19 mouse cellular contexts compared by ENCODE assay signal in the genomic region with DNA sequence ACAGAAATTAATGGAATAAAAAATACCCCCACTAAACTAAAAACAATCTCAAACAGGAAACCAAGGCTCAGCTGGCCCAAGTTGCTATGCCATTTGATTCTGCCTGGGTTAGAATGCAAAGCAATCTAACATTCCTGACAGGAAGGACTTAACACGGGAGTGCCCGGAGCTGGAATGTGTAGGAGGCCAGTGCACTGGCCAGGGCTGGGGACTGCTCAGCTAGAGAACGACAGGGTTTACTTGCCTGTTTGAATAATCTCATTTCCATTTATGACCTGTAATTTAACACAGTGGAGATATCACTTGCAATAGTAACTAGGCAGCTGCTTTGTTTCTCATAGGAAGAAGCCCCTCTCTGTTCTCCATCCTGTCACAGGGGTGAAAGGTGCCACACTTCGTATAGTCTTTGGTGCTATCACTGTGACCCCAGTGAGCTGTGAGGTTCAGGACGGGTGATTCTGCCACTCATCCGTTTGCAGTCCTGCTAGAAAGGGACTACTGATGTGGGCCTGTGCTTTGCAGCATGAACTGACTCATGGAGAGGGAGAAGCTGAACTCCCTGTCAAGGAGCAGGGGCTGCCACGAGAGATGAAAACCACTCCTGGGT. TPM values are rescaled to one million over a fixed set of nuclear protein-coding genes. Genes with fewer than 3 reads are reported as not detected.
DNase-seq lines count a peak whose midpoint lies in the region; ATAC-seq and TF ChIP-seq lines count a peak whose summit lies in the region.
"Had no signal": no experiment of that assay in that cellular context is flagged by ENCODE, and none has a peak within 500 bp of the region (broad histone marks: within the 10 kb centered on the region; RNA-seq: fewer than 3 reads in every experiment).

No protein-coding gene starts in this region.

- 0 out of 2 replicates have a peak overlapping the region, but pooled peaks have one; percentile 5 for H3K4me2 ChIP-seq in heart, embryonic 14.5 days (ENCODE audit: low read length)
- no peak overlapping the region for H3K4me2 ChIP-seq in lung, embryonic 16.5 days (ENCODE audit: low read depth, low read length)
- peak overlapping the region; percentile 16; the same call in 1 of the 2 replicates for H3K4me2 ChIP-seq in heart, postnatal 0 days (ENCODE audit: low read depth, low read length)
- H3K4me2 ChIP-seq: midbrain, embryonic 13.5 days had no signal

- no peak for TF ChIP-seq CTCF in heart, postnatal 0 days (IDR thresholded peaks at IDR 0.05; ENCODE audit: low read depth)

- ATAC-seq in heart, embryonic 14.5 days (ENCODE audit: insufficient number of reproducible peaks, insufficient read depth, low FRiP score, low read depth), result no peak; the same call in 1 of the 2 replicates
- ATAC-seq in lung, embryonic 16.5 days (ENCODE audit: low read depth), result peak; percentile 56; the same call in 1 of the 2 replicates
- ATAC-seq in heart, postnatal 0 days (ENCODE audit: insufficient read depth, low read depth), result peak; percentile 76
- ATAC-seq: midbrain, embryonic 13.5 days had no signal

- no peaks in the 10 kb centered on the region for H3K9me3 ChIP-seq in heart, embryonic 14.5 days (ENCODE audit: control insufficient read depth, low read length)
- no peaks in the 10 kb centered on the region for H3K9me3 ChIP-seq in lung, embryonic 16.5 days (ENCODE audit: control insufficient read depth, low read length)
- no peaks in the 10 kb centered on the region for H3K9me3 ChIP-seq in heart, postnatal 0 days (replicated peaks; ENCODE audit: control insufficient read depth, low read length)
- H3K9me3 ChIP-seq: G1E; midbrain, embryonic 13.5 days had no signal

- H3K27ac ChIP-seq in heart, embryonic 14.5 days (replicated peaks in 1 of 2; ENCODE audit: control insufficient read depth in 1 of 2, insufficient read depth in 1 of 2, low read depth in 2 of 2, low read length in 2 of 2), result peak overlapping the region; percentile 72 to 80
- H3K27ac ChIP-seq in lung, embryonic 16.5 days (ENCODE audit: low read length), result no peak overlapping the region
- H3K27ac ChIP-seq in heart, postnatal 0 days (ENCODE audit: low read depth), result peak overlapping the region; percentile 66
- H3K27ac ChIP-seq: midbrain, embryonic 13.5 days had no signal

- H3K4me3 ChIP-seq in heart, embryonic 14.5 days (ENCODE audit: control insufficient read depth in 1 of 2, insufficient read depth in 1 of 2, low read depth in 1 of 2, low read length in 2 of 2), result no peak overlapping the region
- no peak overlapping the region for H3K4me3 ChIP-seq in lung, embryonic 16.5 days (ENCODE audit: low read length)
- no peak overlapping the region for H3K4me3 ChIP-seq in heart, postnatal 0 days (ENCODE audit: low read depth, low read length)
- H3K4me3 ChIP-seq: erythroblast, embryonic 14.5 days; midbrain, embryonic 13.5 days had no signal

- H3K36me3 ChIP-seq in heart, embryonic 14.5 days (ENCODE audit: control insufficient read depth, insufficient read depth, low read length), result peaks cover 33% of the 10 kb centered on the region
- no peaks in the 10 kb centered on the region for H3K36me3 ChIP-seq in lung, embryonic 16.5 days (ENCODE audit: control insufficient read depth, insufficient read depth, low read length)
- H3K36me3 ChIP-seq in heart, postnatal 0 days (replicated peaks; ENCODE audit: control insufficient read depth, insufficient read depth, low read length), result peaks cover 33% of the 10 kb centered on the region

- no peak for TF ChIP-seq EP300 in heart, postnatal 0 days (IDR thresholded peaks at IDR 0.05; ENCODE audit: low read depth)

- no peaks in the 10 kb centered on the region for H3K27me3 ChIP-seq in heart, embryonic 14.5 days (ENCODE audit: control insufficient read depth, insufficient read depth, low read length)
- no peaks in the 10 kb centered on the region for H3K27me3 ChIP-seq in lung, embryonic 16.5 days (ENCODE audit: control insufficient read depth, insufficient read depth, low read depth, low read length)
- no peaks in the 10 kb centered on the region for H3K27me3 ChIP-seq in heart, postnatal 0 days (ENCODE audit: control insufficient read depth, insufficient read depth, low read length)
- H3K27me3 ChIP-seq: midbrain, embryonic 13.5 days had no signal

- peaks cover 9 to 14% of the 10 kb centered on the region in 2 experiments for H3K4me1 ChIP-seq in heart, embryonic 14.5 days (ENCODE audit: control insufficient read depth in 2 of 2, insufficient read depth in 2 of 2, low read length in 2 of 2)
- no peaks in the 10 kb centered on the region for H3K4me1 ChIP-seq in lung, embryonic 16.5 days (replicated peaks; ENCODE audit: control insufficient read depth, insufficient read depth, low read length)
- H3K4me1 ChIP-seq in heart, postnatal 0 days (ENCODE audit: control insufficient read depth, insufficient read depth), result peaks cover 12% of the 10 kb centered on the region
- H3K4me1 ChIP-seq: midbrain, embryonic 13.5 days had no signal

- H3K9ac ChIP-seq in heart, embryonic 14.5 days (ENCODE audit: low read length), result 0 out of 2 replicates have a peak overlapping the region, but pooled peaks have one; percentile 31
- H3K9ac ChIP-seq in lung, embryonic 16.5 days (ENCODE audit: low read length), result no peak overlapping the region
- no peak overlapping the region for H3K9ac ChIP-seq in heart, postnatal 0 days (replicated peaks; ENCODE audit: low read depth, low read length)
- H3K9ac ChIP-seq: midbrain, embryonic 13.5 days had no signal

- no peak for DNase-seq in heart, adult 9 months (ENCODE audit: low spot score in 2 of 2)
- DNase-seq in lung, postnatal 25 days (ENCODE audit: low spot score), result no peak
- peak; percentile 46 for DNase-seq in heart, postnatal 0 days (ENCODE audit: low spot score)
- peak; percentile 14 for DNase-seq in kidney, postnatal 36 days
- DNase-seq in adrenal gland, adult 2 months, result no peak
- DNase-seq: adrenal gland, postnatal 10 days; cerebellum, adult 8-10 months; gastrocnemius, postnatal 14 days; lung, postnatal 14 days; right cerebral cortex, postnatal 4 days had no signal

- 12% methylated on average over 7 of the region's 7 CpGs for WGBS in heart, embryonic 14.5 days
- WGBS in lung, embryonic 16.5 days, result 24% methylated on average over 7 of the region's 7 CpGs
- WGBS in heart, postnatal 0 days, result 13% methylated on average over 7 of the region's 7 CpGs

RNA-seq across cellular contexts. Expression of a gene that starts 34.9 kb away (rescaled TPM):
- polyA plus RNA-seq in heart, embryonic 14.5 days (2014; fragmentation: Nextera tagmentation; extraction: Ambion mirVana), result not detected in 2 replicates
- polyA plus RNA-seq in lung, embryonic 16.5 days (2015; fragmentation: Nextera tagmentation; extraction: Ambion mirVana), result not detected in 2 replicates
- not detected in 2 replicates for total RNA-seq in heart, postnatal 0 days (2014; rRNA removed; ENCODE audit: low replicate concordance)
- polyA plus RNA-seq in heart, postnatal 0 days (2015; fragmentation: Nextera tagmentation; extraction: Ambion mirVana), result not detected in 2 replicates
- total RNA-seq in adrenal gland, adult 2 months (2021), result not detected
- not detected in 2 replicates for polyA plus RNA-seq in adrenal gland, adult 2 months (2012; rRNA removed)
- total RNA-seq: adrenal gland, postnatal 10 days; G1E; gastrocnemius, postnatal 14 days; layer of hippocampus, postnatal 10 days; left cerebral cortex, postnatal 25 days had no signal
- polyA plus RNA-seq: C2C12; erythroblast, embryonic 14.5 days; G1E; midbrain, embryonic 13.5 days; urinary bladder, adult 2 months had no signal

Comparison
In these comparisons a context has a peak if more than half of its experiments do, and no peak if none do; other contexts are left out.
1. DNase-seq: peak in heart, postnatal 0 days (single experiment) and kidney, postnatal 36 days (2 of 2); none in heart, adult 9 months (0 of 2), lung, postnatal 25 days (single experiment) and adrenal gland, adult 2 months (single experiment).